Comparison of ENCODE assay signal across 8 mouse cellular contexts in the genomic region with DNA sequence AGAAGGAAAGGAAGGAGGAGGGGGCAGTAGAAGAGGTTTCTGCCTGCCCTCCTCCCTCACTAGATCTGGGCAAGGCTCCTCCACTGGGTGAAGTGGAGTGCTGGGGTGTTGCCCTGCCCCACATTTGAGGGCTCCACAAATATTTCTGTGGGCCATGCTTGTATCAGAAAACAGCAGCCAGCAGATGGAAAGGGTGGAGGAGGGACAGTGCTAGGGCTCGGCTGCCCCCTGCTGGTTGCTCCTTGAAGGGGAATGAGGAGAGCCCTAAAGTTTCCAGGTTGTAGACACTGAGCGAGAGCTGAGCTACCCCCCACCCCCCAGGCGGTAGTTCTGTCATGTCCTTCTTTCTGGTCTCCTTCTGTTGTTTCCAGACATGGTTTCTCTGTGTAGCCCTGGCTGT. TPM values are rescaled to one million over a fixed set of nuclear protein-coding genes. Genes with fewer than 3 reads are reported as not detected.
DNase-seq lines count a peak whose midpoint lies in the region; ATAC-seq and TF ChIP-seq lines count a peak whose summit lies in the region.

No protein-coding gene starts in this region.

- H3K4me2 ChIP-seq in kidney, embryonic 15.5 days: peak overlapping the region; percentile 61; the same call in 1 of the 2 replicates
- no peak overlapping the region for H3K4me2 ChIP-seq in liver, embryonic 14.5 days (ENCODE audit: low read depth)
- peak overlapping the region; percentile 55; the same call in 1 of the 2 replicates for H3K4me2 ChIP-seq in neural tube, embryonic 12.5 days (replicated peaks)

- no peak for TF ChIP-seq POLR2A in cortical plate, adult 2 months (IDR thresholded peaks at IDR 0.05; ENCODE audit: extremely low read depth, insufficient read depth, low read length)

- TF ChIP-seq EP300 in liver, embryonic 14.5 days (IDR thresholded peaks at IDR 0.05; ENCODE audit: low read depth): no peak

- H3K27ac ChIP-seq in cortical plate, adult 2 months (ENCODE audit: insufficient read depth, low read length): no peak overlapping the region
- H3K27ac ChIP-seq in kidney, embryonic 15.5 days: peak overlapping the region; percentile 90
- H3K27ac ChIP-seq in liver, embryonic 14.5 days: no peak overlapping the region
- H3K27ac ChIP-seq in neural tube, embryonic 12.5 days: 0 out of 2 replicates have a peak overlapping the region, but pooled peaks have one; percentile 2

- H3K79me3 ChIP-seq in C2C12 (ENCODE audit: low read depth): no peaks in the 10 kb centered on the region

- H3K4me1 ChIP-seq in cortical plate, adult 2 months (ENCODE audit: control insufficient read depth, insufficient read depth, low read length): no peaks in the 10 kb centered on the region
- H3K4me1 ChIP-seq in kidney, embryonic 15.5 days: peaks cover 21% of the 10 kb centered on the region
- H3K4me1 ChIP-seq in liver, embryonic 14.5 days (replicated peaks; ENCODE audit: control insufficient read depth in 2 of 2, insufficient read depth in 2 of 2, low read length in 1 of 2): 0 out of 4 replicates have a peak, but pooled peaks cover 0 to 6% of the 10 kb centered on the region in 2 experiments
- H3K4me1 ChIP-seq in neural tube, embryonic 12.5 days: peaks cover 9% of the 10 kb centered on the region

- no peaks in the 10 kb centered on the region for H3K36me3 ChIP-seq in C2C12 (ENCODE audit: control insufficient read depth, insufficient read depth)
- H3K36me3 ChIP-seq in kidney, embryonic 15.5 days: no peaks in the 10 kb centered on the region
- no peaks in the 10 kb centered on the region for H3K36me3 ChIP-seq in liver, embryonic 14.5 days (replicated peaks; ENCODE audit: control insufficient read depth, insufficient read depth, low read depth)
- no peaks in the 10 kb centered on the region for H3K36me3 ChIP-seq in neural tube, embryonic 12.5 days

- no peak overlapping the region for H3ac ChIP-seq in C2C12 (ENCODE audit: control insufficient read depth, insufficient read length, low read depth)

- no peak overlapping the region for H3K4me3 ChIP-seq in C2C12 (ENCODE audit: insufficient read depth, poor library complexity, severe bottlenecking)
- H3K4me3 ChIP-seq in cortical plate, adult 2 months (ENCODE audit: insufficient read depth, low read length): no peak overlapping the region
- no peak overlapping the region for H3K4me3 ChIP-seq in kidney, embryonic 15.5 days (replicated peaks)
- H3K4me3 ChIP-seq in liver, embryonic 14.5 days (ENCODE audit: insufficient read depth in 1 of 2, low read depth in 2 of 2, low read length in 2 of 2): no peak overlapping the region
- H3K4me3 ChIP-seq in neural tube, embryonic 12.5 days: no peak overlapping the region

- DNase-seq in WW6 (ENCODE audit: low read depth, low spot score): peak; percentile 59
- DNase-seq in liver, embryonic 14.5 days (ENCODE audit: low read depth in 3 of 3, low spot score in 3 of 3): peak; percentile 36 to 46 (median 41)
- peak; percentile 26 to 31 for DNase-seq in thymus, adult 18-20 months

- H3K9ac ChIP-seq in kidney, embryonic 15.5 days: no peak overlapping the region
- no peak overlapping the region for H3K9ac ChIP-seq in liver, embryonic 14.5 days (replicated peaks)
- H3K9ac ChIP-seq in neural tube, embryonic 12.5 days: no peak overlapping the region

- 28% methylated on average over 3 of the region's 3 CpGs for WGBS in kidney, embryonic 15.5 days
- 6% methylated on average over 3 of the region's 3 CpGs for WGBS in liver, embryonic 14.5 days (ENCODE audit: insufficient replicate concordance)
- WGBS in neural tube, embryonic 12.5 days: 34% methylated on average over 3 of the region's 3 CpGs

- no peaks in the 10 kb centered on the region for H3K79me2 ChIP-seq in C2C12 (ENCODE audit: control insufficient read depth, insufficient read depth)

- no peaks in the 10 kb centered on the region for H3K9me3 ChIP-seq in kidney, embryonic 15.5 days (replicated peaks)
- no peaks in the 10 kb centered on the region for H3K9me3 ChIP-seq in liver, embryonic 14.5 days (ENCODE audit: control insufficient read depth, low read length)
- no peaks in the 10 kb centered on the region for H3K9me3 ChIP-seq in neural tube, embryonic 12.5 days

- peak; percentile 77 for TF ChIP-seq CTCF in C2C12 (IDR thresholded peaks at IDR 0.05; ENCODE audit: control insufficient read depth, insufficient read depth, insufficient read length)
- TF ChIP-seq CTCF in cortical plate, adult 2 months (IDR thresholded peaks at IDR 0.05; ENCODE audit: extremely low read depth, insufficient read depth, low read length): peak; percentile 80
- peak; percentile 94 for TF ChIP-seq CTCF in liver, embryonic 14.5 days (IDR thresholded peaks at IDR 0.05; ENCODE audit: low read depth)

- ATAC-seq in granulocyte monocyte progenitor cell, adult 5-6 weeks (replicated peaks; ENCODE audit: poor library complexity, severe bottlenecking): peak; percentile 45
- ATAC-seq in kidney, embryonic 15.5 days (replicated peaks; ENCODE audit: low FRiP score): no peak; the same call in 1 of the 2 replicates
- ATAC-seq in liver, embryonic 14.5 days (ENCODE audit: insufficient read depth): peak; percentile 24; the same call in 1 of the 2 replicates
- ATAC-seq in neural tube, embryonic 12.5 days (ENCODE audit: low FRiP score, low read depth): 0 out of 2 replicates have a peak, but pooled peaks have one; percentile 12

- H3K27me3 ChIP-seq in C2C12 (ENCODE audit: control insufficient read depth, insufficient read depth, insufficient read length): no peaks in the 10 kb centered on the region
- H3K27me3 ChIP-seq in kidney, embryonic 15.5 days: no peaks in the 10 kb centered on the region
- peaks cover 2% of the 10 kb centered on the region; the same call in 1 of the 2 replicates for H3K27me3 ChIP-seq in liver, embryonic 14.5 days (ENCODE audit: control insufficient read depth, insufficient read depth, low read length)
- H3K27me3 ChIP-seq in neural tube, embryonic 12.5 days (replicated peaks): no peaks in the 10 kb centered on the region

TF ChIP-seq in C2C12, 6 proteins besides CTCF, POLR2A, EP300 and RAD21:
- TF ChIP-seq MYOG (IDR thresholded peaks at IDR 0.05; ENCODE audit: control insufficient read depth, extremely low read depth, insufficient read length) (no peak), USF1 (IDR thresholded peaks at IDR 0.05; ENCODE audit: low read depth) (no peak), FOSL1 (IDR thresholded peaks at IDR 0.05; ENCODE audit: insufficient read depth, low read length, poor library complexity, severe bottlenecking) (no peak), MAX (IDR thresholded peaks at IDR 0.05) (no peak), CEBPB (IDR thresholded peaks at IDR 0.05; ENCODE audit: low read depth) (no peak), MYOD1 (IDR thresholded peaks at IDR 0.05; ENCODE audit: control insufficient read depth, insufficient read length, low read depth) (no peak)

RNA-seq across cellular contexts. Expression of gene Plcg2, which starts 26.9 kb away (rescaled TPM):
- polyA plus RNA-seq in C2C12 (2012; fragmentation: generic; extraction: Trizol): 0.05 TPM
- polyA plus RNA-seq in cortical plate, adult 2 months (2012; rRNA removed): 2.7 and 2.9 TPM in 2 replicates
- total RNA-seq in granulocyte monocyte progenitor cell, adult 5-6 weeks (2014; fragmentation: Nextera tagmentation): 60.4 and 61.3 TPM in 2 replicates
- 69.4 and 72.2 TPM in 2 replicates for total RNA-seq in granulocyte monocyte progenitor cell, adult 5-6 weeks (2017)
- polyA plus RNA-seq in kidney, embryonic 15.5 days (2015; fragmentation: Nextera tagmentation; extraction: Ambion mirVana): 5.1 and 6.0 TPM in 2 replicates
- polyA plus RNA-seq in liver, embryonic 14.5 days (2012; rRNA removed): 2.8 and 4.3 TPM in 2 replicates
- 5.0 and 5.4 TPM in 2 replicates for polyA plus RNA-seq in liver, embryonic 14.5 days (2014; fragmentation: Nextera tagmentation; extraction: Ambion mirVana)
- 2.1 and 2.2 TPM in 2 replicates for polyA plus RNA-seq in neural tube, embryonic 12.5 days (2016; fragmentation: Nextera tagmentation; extraction: Ambion mirVana)

Comparison
In these comparisons a context has a peak if more than half of its experiments do, and no peak if none do; other contexts are left out.
1. H3K27ac ChIP-seq: peak in kidney, embryonic 15.5 days (single experiment) and neural tube, embryonic 12.5 days (single experiment); none in cortical plate, adult 2 months (single experiment) and liver, embryonic 14.5 days (single experiment).
2. Peak in every context shown above with its lines, with median percentiles within 50 percentile points of each other: CTCF ChIP-seq and DNase-seq.